Mouse (Mus musculus) ovary, postnatal 14 days (tissue): ENCODE measurements around the gene Mpz.
"Not testable (repeated sequence)": the region's sequence is repeated elsewhere in the genome, so short reads cannot be mapped to it uniquely, and the experiment has no call there.

ENCODE experiments used
- DNase-seq: peaks from one replicate; pipeline ENCODE4 v3.0.0; 2022; ENCODE audit warnings: low spot score

The Mpz gene

DNA sequence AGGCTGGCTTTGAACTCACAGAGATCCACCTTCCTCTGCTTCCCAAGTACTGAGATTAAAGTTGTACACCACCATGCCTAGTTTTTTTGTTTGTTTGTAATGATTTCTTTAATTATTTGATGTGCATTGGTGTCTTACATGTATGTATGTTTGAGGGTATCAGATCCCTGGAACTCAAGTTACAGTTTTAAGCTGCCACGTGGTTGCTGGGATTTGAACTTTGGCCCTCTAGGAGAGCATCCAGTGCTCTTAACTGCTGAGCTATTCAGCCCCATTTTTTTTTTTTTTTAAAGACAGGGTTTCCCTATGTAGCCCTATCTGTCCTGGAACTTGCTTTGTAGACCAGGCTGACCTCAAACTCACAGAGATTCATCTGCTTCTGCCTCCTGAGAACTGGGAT lies 19.5 kb upstream of the Mpz start:
- no peak for DNase-seq

DNA sequence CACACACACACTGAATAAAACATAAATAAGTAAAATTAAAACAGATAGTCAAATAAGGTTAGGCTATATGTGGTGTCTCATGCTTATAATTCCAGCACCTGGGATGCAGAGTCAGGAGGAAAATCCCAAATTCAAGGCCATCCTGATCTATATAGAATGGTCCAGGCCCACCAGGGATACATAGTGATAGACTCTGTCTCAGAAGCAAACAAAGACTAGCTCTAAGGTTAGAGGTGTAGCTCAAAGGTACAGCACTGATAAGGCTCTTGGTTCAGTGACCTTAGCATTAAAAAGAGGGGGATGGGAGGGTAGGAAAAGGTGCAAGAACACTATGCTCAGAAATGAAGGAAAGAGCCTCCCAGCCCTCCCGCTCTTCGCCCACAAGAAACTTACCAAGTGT lies 14.9 kb upstream of the Mpz start:
- no peak for DNase-seq

- DNase-seq: not testable (repeated sequence)
Observed at GRCm38 (mm10) chr1:171137486-171138155, 12.9 kb upstream of the Mpz start.

DNA sequence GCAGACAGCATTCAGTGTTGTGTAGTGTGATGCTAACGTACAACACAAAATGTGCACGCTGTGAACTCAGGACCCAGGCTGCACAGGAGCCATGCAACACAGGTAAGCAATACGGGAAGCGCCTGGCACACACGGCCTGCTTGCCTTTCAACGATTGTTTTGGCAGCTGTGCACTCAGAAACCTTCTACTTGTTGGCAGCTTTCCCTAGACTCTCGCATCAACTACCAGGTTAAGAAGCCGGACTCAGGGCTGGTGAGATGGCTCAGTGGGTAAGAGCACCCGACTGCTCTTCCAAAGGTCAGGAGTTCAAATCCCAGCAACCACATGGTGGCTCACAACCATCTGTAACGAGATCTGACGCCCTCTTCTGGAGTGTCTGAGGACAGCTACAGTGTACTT lies 7.5 kb upstream of the Mpz start:
- not testable (repeated sequence) for DNase-seq

- no peak for DNase-seq
Observed at GRCm38 (mm10) chr1:171150838-171151391, 404 bp downstream of the Mpz start.

GRCm38 (mm10) chr1:171151966-171152365 lies 1.5 kb downstream of the Mpz start:
- DNase-seq: no peak

DNA sequence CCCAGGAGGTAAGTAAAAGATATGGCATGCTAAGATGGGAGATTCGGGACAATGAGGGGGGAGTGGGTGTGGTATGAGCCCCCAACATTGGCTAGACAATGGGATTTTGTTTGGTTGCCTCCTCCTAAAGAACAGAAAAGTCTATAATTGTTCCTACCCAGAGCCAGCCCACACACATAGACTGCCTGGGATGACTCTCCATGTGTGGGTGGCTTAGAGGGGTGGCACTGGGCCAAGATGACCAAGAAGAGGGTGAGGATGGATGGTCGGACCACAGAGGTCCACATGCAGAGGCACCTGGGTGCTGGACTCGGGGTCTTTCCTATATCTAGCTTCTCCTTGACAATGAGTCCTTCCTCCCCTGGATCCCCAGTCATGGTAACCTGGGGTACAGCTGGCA lies 6.1 kb downstream of the Mpz start:
- DNase-seq: no peak

GRCm38 (mm10) chr1:171157965-171158364 lies 7.5 kb downstream of the Mpz start:
- DNase-seq: no peak

DNA sequence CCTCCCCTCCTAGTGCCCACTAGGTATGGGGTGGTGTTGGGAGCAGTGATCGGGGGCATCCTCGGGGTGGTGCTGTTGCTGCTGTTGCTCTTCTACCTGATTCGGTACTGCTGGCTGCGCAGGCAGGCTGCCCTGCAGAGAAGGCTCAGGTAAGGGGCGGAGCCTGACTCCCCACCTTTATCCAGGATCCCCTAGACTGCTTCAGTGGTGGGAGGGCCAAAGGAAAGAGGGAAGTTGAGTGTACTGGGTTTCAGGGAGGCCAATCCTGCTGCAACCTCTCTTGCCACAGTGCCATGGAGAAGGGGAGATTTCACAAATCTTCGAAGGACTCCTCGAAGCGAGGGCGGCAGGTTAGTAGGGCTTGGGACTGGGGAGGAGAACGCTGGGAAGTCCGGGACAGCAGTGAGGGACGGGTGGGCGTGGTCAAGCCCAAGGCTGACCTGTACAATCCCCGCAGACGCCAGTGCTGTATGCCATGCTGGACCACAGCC lies 9.0 kb downstream of the Mpz start:
- DNase-seq: no peak

GRCm38 (mm10) chr1:171162526-171162925 lies 12.0 kb downstream of the Mpz start:
- DNase-seq: no peak

- no peak for DNase-seq
Observed at GRCm38 (mm10) chr1:171164258-171164657, 13.7 kb downstream of the Mpz start.

DNA sequence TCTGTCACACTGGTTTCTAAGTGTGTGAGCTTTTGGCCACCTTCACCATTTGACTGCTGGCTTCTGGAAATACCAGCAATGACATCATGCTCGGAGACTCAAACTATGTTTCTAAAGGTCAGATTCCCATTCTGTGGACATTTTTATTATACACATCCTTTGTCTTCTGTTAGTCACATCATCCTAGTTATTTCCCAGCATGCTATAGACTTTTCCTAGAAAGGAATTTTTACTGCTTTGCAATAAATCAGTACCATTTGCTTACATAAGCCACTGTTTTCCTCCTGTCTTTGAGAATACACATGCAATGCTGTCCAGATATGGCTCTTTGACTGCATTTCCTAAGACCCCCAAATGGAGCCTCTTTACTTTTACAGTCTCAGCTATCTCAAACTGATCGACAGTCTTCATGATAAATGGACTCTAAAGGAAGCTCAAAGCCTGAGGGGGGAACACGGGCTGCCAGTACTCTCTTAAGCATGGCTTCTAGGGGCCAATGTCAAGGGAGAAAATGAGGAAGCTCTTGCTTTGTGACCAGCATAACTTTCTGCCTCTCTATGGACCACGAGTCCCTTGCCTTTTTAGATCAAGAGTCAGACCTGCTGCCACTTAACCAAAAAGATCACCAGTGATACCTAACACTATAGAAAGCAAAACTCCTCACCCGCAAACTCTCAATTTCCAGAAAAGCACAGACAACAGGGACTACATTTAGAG lies 15.3 kb downstream of the Mpz start:
- DNase-seq: no peak

DNA sequence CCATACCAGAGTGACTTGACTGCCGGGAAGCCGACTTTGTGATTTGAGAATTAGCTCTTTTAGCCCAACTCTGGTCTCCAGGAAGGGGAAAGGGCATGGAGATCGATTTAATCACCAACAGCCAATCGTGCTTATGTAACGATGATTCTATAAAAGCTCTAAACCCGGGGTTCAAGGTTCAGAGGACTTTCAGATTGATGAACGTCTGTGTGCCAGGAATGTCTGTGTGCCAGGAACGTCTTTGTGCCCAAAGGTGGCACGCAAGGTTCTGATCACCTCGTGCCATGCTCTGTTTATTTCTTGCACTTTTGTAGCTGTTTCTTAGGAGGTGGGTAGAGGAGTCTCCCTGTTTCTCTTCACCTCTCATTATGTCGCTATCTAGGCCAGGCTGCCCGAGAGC lies 18.4 kb downstream of the Mpz start:
- DNase-seq: no peak

DNA sequence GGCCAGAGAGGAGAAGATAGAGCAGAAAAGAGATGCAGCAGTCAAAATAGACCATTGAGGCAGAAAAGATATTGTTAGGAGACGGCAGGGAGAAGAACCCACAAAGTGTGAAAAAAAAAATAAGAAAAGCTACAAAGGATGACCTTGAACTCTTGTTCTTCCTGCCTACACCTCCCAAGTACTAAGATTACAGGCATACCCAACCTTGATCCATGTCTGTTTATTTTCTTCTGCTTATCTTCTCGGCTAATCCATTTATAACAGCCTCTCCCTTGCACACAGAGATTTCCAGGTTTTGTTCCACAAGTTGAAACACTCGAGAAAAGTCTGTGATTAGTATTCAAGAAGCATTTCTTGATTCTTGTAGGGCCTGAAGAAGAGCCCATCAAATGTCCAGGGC lies 19.4 kb downstream of the Mpz start:
- no peak for DNase-seq

- no peak for DNase-seq
Observed at GRCm38 (mm10) chr1:171171138-171171537, 20.6 kb downstream of the Mpz start.

- no peak for DNase-seq
Observed at GRCm38 (mm10) chr1:171172779-171173178, 22.3 kb downstream of the Mpz start.

DNA sequence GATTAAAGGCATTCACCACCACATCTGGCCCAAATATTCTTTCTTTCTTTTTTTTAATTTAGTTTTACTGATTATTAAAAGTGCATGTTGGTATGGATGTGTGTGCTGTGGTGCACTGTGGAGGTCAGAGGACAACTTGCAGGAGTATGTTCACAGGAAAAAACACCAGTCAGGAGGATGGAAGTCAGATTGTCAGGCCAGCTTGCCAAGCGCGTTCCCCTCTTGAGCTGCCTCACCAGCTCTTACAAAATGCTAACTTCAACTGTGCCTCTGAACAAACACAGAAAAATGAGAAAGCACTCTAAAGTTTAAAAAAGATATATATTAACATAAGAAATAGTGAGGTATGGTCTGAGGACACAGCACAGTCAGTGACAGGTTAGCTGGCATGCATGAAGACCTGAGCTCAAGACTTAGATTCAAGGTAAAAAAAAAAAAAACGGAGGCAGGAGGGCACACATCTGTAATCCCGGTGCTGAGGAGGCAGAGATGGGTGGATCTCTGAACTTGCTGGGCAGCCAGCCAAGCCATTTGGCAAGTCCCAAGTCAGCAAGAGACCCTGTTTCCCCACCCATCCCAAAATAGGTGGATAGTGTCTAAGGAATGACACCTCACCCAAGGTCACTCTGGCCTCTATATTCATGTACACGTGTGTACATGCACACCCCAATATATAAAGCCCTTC lies 29.1 kb downstream of the Mpz start:
- DNase-seq: no peak

GRCm38 (mm10) chr1:171183025-171183424 lies 32.5 kb downstream of the Mpz start:
- DNase-seq: no peak

GRCm38 (mm10) chr1:171183620-171184019 lies 33.1 kb downstream of the Mpz start:
- no peak for DNase-seq

- no peak for DNase-seq
Observed at GRCm38 (mm10) chr1:171184314-171184713, 33.8 kb downstream of the Mpz start.

- DNase-seq: no peak
Observed at GRCm38 (mm10) chr1:171185655-171186054, 35.1 kb downstream of the Mpz start.

GRCm38 (mm10) chr1:171187851-171188700 lies 37.6 kb downstream of the Mpz start:
- no peak for DNase-seq
